Mouse (Mus musculus): Measurements from ENCODE around the gene Tulp4. TPM values are rescaled to one million over a fixed set of nuclear protein-coding genes. Genes with fewer than 3 reads are reported as not detected.

Gene Tulp4
- total RNA-seq, 1 experiment: 59.5 TPM

GRCm38 (mm10) chr17:6102287-6102686 is 4.0 kb upstream of the Tulp4 start:
- H3K4me1 ChIP-seq (ENCODE audit: control insufficient read depth in 2 of 2, insufficient read depth in 2 of 2, low read length in 2 of 2, poor library complexity in 1 of 2): no peaks in the 10 kb centered on the region
- TF ChIP-seq HCFC1 (IDR thresholded peaks at IDR 0.05; ENCODE audit: borderline replicate concordance, insufficient read depth, low read length): no peak
- no peak for TF ChIP-seq CHD2 (IDR thresholded peaks at IDR 0.05; ENCODE audit: low read depth, low read length)
- TF ChIP-seq MAFK (IDR thresholded peaks at IDR 0.05; ENCODE audit: insufficient read depth, low read depth, low read length): no peak
- TF ChIP-seq ZNF384 (IDR thresholded peaks at IDR 0.05; ENCODE audit: low read depth, low read length): no peak
- no peak for TF ChIP-seq ZC3H11A (IDR thresholded peaks at IDR 0.05; ENCODE audit: borderline replicate concordance, low read depth, low read length)
- no peak overlapping the region for H3K9ac ChIP-seq (ENCODE audit: insufficient read depth, low read depth, low read length, poor library complexity, severe bottlenecking)
- H3K9me3 ChIP-seq (ENCODE audit: control insufficient read depth, insufficient read depth, low read depth, low read length): no peaks in the 10 kb centered on the region
- in situ Hi-C loops (cut with MboI; ENCODE audit: low sequenced_read_pairs in 2 of 2, unreplicated experiment in 2 of 2): no loop called here
- no peaks in the 10 kb centered on the region for H3K36me3 ChIP-seq (ENCODE audit: control insufficient read depth, insufficient read depth, low read length, poor library complexity, severe bottlenecking)
- H3K27ac ChIP-seq (ENCODE audit: insufficient read depth, low read depth, low read length, poor library complexity, severe bottlenecking): no peak overlapping the region
- H3K4me3 ChIP-seq (ENCODE audit: insufficient read depth in 1 of 2, low read depth in 1 of 2, low read length in 2 of 2, poor library complexity in 1 of 2, severe bottlenecking in 1 of 2): no peak overlapping the region
- DNase-seq (ENCODE audit: low read depth, low spot score): no peak

GRCm38 (mm10) chr17:6103566-6103965 is 2.7 kb upstream of the Tulp4 start:
- TF ChIP-seq CHD2 (IDR thresholded peaks at IDR 0.05; ENCODE audit: low read depth, low read length): no peak
- no peak for TF ChIP-seq ZC3H11A (IDR thresholded peaks at IDR 0.05; ENCODE audit: borderline replicate concordance, low read depth, low read length)
- no peak for TF ChIP-seq ZNF384 (IDR thresholded peaks at IDR 0.05; ENCODE audit: low read depth, low read length)
- no peak for TF ChIP-seq HCFC1 (IDR thresholded peaks at IDR 0.05; ENCODE audit: borderline replicate concordance, insufficient read depth, low read length)
- TF ChIP-seq MAFK (IDR thresholded peaks at IDR 0.05; ENCODE audit: insufficient read depth, low read depth, low read length): no peak
- Histone ChIP-seq H3K4me1 (ENCODE audit: control insufficient read depth in 2 of 2, insufficient read depth in 2 of 2, low read length in 2 of 2, poor library complexity in 1 of 2) (no peaks in the 10 kb centered on the region), H3K4me3 (ENCODE audit: insufficient read depth in 1 of 2, low read depth in 1 of 2, low read length in 2 of 2, poor library complexity in 1 of 2, severe bottlenecking in 1 of 2) (no peak overlapping the region), H3K9me3 (ENCODE audit: control insufficient read depth, insufficient read depth, low read depth, low read length) (no peaks in the 10 kb centered on the region), H3K36me3 (ENCODE audit: control insufficient read depth, insufficient read depth, low read length, poor library complexity, severe bottlenecking) (no peaks in the 10 kb centered on the region), H3K9ac (ENCODE audit: insufficient read depth, low read depth, low read length, poor library complexity, severe bottlenecking) (no peak overlapping the region), H3K27ac (ENCODE audit: insufficient read depth, low read depth, low read length, poor library complexity, severe bottlenecking) (no peak overlapping the region)
- in situ Hi-C loops (cut with MboI; ENCODE audit: low sequenced_read_pairs in 2 of 2, unreplicated experiment in 2 of 2): no loop called here
- no peak for DNase-seq (ENCODE audit: low read depth, low spot score)

GRCm38 (mm10) chr17:6107015-6107601 is 871 bp downstream of the Tulp4 start:
- peak overlapping the region; percentile 86 for H3K9ac ChIP-seq (ENCODE audit: insufficient read depth, low read depth, low read length, poor library complexity, severe bottlenecking)
- H3K4me3 ChIP-seq (ENCODE audit: insufficient read depth in 1 of 2, low read depth in 1 of 2, low read length in 2 of 2, poor library complexity in 1 of 2, severe bottlenecking in 1 of 2): peak overlapping the region; percentile 63 to 98
- no peaks in the 10 kb centered on the region for H3K9me3 ChIP-seq (ENCODE audit: control insufficient read depth, insufficient read depth, low read depth, low read length)
- H3K4me1 ChIP-seq (ENCODE audit: control insufficient read depth in 2 of 2, insufficient read depth in 2 of 2, low read length in 2 of 2, poor library complexity in 1 of 2): no peaks in the 10 kb centered on the region
- TF ChIP-seq HCFC1 (IDR thresholded peaks at IDR 0.05; ENCODE audit: borderline replicate concordance, insufficient read depth, low read length): 0 out of 2 replicates have a peak, but pooled peaks have one; percentile 6
- no peak for TF ChIP-seq CHD2 (IDR thresholded peaks at IDR 0.05; ENCODE audit: low read depth, low read length)
- no peak for DNase-seq (ENCODE audit: low read depth, low spot score)
- H3K36me3 ChIP-seq (ENCODE audit: control insufficient read depth, insufficient read depth, low read length, poor library complexity, severe bottlenecking): 0 out of 2 replicates have a peak, but pooled peaks cover 2% of the 10 kb centered on the region
- in situ Hi-C loops (cut with MboI; ENCODE audit: low sequenced_read_pairs in 2 of 2, unreplicated experiment in 2 of 2): no loop called here
- peak overlapping the region; percentile 53 for H3K27ac ChIP-seq (ENCODE audit: insufficient read depth, low read depth, low read length, poor library complexity, severe bottlenecking)

- no peak overlapping the region for H3K9ac ChIP-seq (ENCODE audit: insufficient read depth, low read depth, low read length, poor library complexity, severe bottlenecking)
- no peaks in the 10 kb centered on the region for H3K4me1 ChIP-seq (ENCODE audit: control insufficient read depth in 2 of 2, insufficient read depth in 2 of 2, low read length in 2 of 2, poor library complexity in 1 of 2)
- H3K9me3 ChIP-seq (ENCODE audit: control insufficient read depth, insufficient read depth, low read depth, low read length): no peaks in the 10 kb centered on the region
- no peak overlapping the region for H3K27ac ChIP-seq (ENCODE audit: insufficient read depth, low read depth, low read length, poor library complexity, severe bottlenecking)
- TF ChIP-seq HCFC1 (IDR thresholded peaks at IDR 0.05; ENCODE audit: borderline replicate concordance, insufficient read depth, low read length) (no peak), ZNF384 (IDR thresholded peaks at IDR 0.05; ENCODE audit: low read depth, low read length) (no peak), CHD2 (IDR thresholded peaks at IDR 0.05; ENCODE audit: low read depth, low read length) (no peak), MAFK (IDR thresholded peaks at IDR 0.05; ENCODE audit: insufficient read depth, low read depth, low read length) (no peak), ZC3H11A (IDR thresholded peaks at IDR 0.05; ENCODE audit: borderline replicate concordance, low read depth, low read length) (no peak)
- H3K4me3 ChIP-seq (ENCODE audit: insufficient read depth in 1 of 2, low read depth in 1 of 2, low read length in 2 of 2, poor library complexity in 1 of 2, severe bottlenecking in 1 of 2): no peak overlapping the region
- no peak for DNase-seq (ENCODE audit: low read depth, low spot score)
- in situ Hi-C loops (cut with MboI; ENCODE audit: low sequenced_read_pairs in 2 of 2, unreplicated experiment in 2 of 2): no loop called here
- H3K36me3 ChIP-seq (ENCODE audit: control insufficient read depth, insufficient read depth, low read length, poor library complexity, severe bottlenecking): 0 out of 2 replicates have a peak, but pooled peaks cover 2% of the 10 kb centered on the region
Measured at GRCm38 (mm10) chr17:6108175-6108574, 1.9 kb downstream of the Tulp4 start.

- no peaks in the 10 kb centered on the region for H3K4me1 ChIP-seq (ENCODE audit: control insufficient read depth in 2 of 2, insufficient read depth in 2 of 2, low read length in 2 of 2, poor library complexity in 1 of 2)
- no peak overlapping the region for H3K4me3 ChIP-seq (ENCODE audit: insufficient read depth in 1 of 2, low read depth in 1 of 2, low read length in 2 of 2, poor library complexity in 1 of 2, severe bottlenecking in 1 of 2)
- TF ChIP-seq ZC3H11A (IDR thresholded peaks at IDR 0.05; ENCODE audit: borderline replicate concordance, low read depth, low read length) (no peak), ZNF384 (IDR thresholded peaks at IDR 0.05; ENCODE audit: low read depth, low read length) (no peak), MAFK (IDR thresholded peaks at IDR 0.05; ENCODE audit: insufficient read depth, low read depth, low read length) (no peak), CHD2 (IDR thresholded peaks at IDR 0.05; ENCODE audit: low read depth, low read length) (no peak), HCFC1 (IDR thresholded peaks at IDR 0.05; ENCODE audit: borderline replicate concordance, insufficient read depth, low read length) (no peak)
- DNase-seq (ENCODE audit: low read depth, low spot score): no peak
- no peak overlapping the region for H3K9ac ChIP-seq (ENCODE audit: insufficient read depth, low read depth, low read length, poor library complexity, severe bottlenecking)
- no peaks in the 10 kb centered on the region for H3K9me3 ChIP-seq (ENCODE audit: control insufficient read depth, insufficient read depth, low read depth, low read length)
- in situ Hi-C loops (cut with MboI; ENCODE audit: low sequenced_read_pairs in 2 of 2, unreplicated experiment in 2 of 2): no loop called here
- no peak overlapping the region for H3K27ac ChIP-seq (ENCODE audit: insufficient read depth, low read depth, low read length, poor library complexity, severe bottlenecking)
- H3K36me3 ChIP-seq (ENCODE audit: control insufficient read depth, insufficient read depth, low read length, poor library complexity, severe bottlenecking): 0 out of 2 replicates have a peak, but pooled peaks cover 2% of the 10 kb centered on the region
Measured at GRCm38 (mm10) chr17:6110956-6111355, 4.7 kb downstream of the Tulp4 start.

Measured in ES-E14 (cell line).